Mouse (Mus musculus) embryonic fibroblast, embryonic 13.5 days (primary cell): ENCODE data around the gene Ube2e2.
A peak's percentile ranks its signal among the peaks of the same experiment; 100 is the strongest.

Experiments used
- CTCF ChIP-seq: IDR thresholded peaks from 2 replicates; pipeline ENCODE4 v1.5.1; 2011; ENCODE audit warnings: mild to moderate bottlenecking, control low read depth, low read length, moderate library complexity, borderline replicate concordance; ENCODE audit not compliant: insufficient read depth
- POLR2A ChIP-seq: IDR thresholded peaks from 2 replicates; pipeline ENCODE4 v1.6.1; 2011; ENCODE audit warnings: low read depth, mild to moderate bottlenecking, control low read depth, low read length, moderate library complexity

DNA sequence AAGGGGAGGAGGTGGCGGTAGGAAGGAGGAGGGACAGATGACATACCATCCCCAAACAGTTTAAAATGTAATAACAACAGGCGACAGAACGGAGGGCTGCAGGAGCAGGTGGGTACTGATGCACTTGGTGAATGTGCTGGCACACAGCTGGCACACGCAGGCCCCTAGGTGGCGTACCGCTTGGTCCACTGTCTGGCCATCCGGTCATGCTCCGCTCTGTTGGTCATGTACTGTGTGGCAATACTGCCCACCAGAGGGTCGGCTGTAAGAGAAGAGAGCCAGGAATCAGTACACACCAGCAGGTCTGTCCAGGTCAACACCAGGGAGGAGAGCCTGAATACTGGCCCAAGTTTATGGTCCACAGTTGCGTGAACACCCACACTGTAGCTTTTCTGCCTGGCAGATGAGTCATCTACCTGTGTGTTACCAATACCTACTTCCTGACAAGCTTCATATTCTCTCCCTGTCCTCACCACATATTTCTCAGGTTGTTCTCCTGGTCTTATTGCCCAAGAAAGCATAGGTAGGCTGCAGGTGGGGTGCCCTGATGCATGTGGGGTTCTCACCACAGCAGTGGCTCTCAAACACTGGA is 319.8 kb downstream of the Ube2e2 start:
- TF ChIP-seq CTCF: peak; percentile 16; the same call in 1 of the 2 replicates
- no peak for TF ChIP-seq POLR2A
